Mouse (Mus musculus) neural tube, embryonic 12.5 days (tissue): ENCODE measurements at regions not wholly inside any gene's neighbourhood (a gene's known extent, or its start where the extent isn't known, plus 50 kb on each side); places are given as distances from the start of the nearest gene placed in this dataset.
"Not testable (repeated sequence)": the region's sequence is repeated elsewhere in the genome, so short reads cannot be mapped to it uniquely, and the experiment has no call there.

Source experiments
- ATAC-seq: fragments of 200-750 bp; cut with Nextera tagmentation; 2 replicates; pipeline ENCODE4 v1.8.0; 2017; ENCODE audit warnings: low read depth, mild to moderate bottlenecking, moderate TSS enrichment, moderate library complexity; ENCODE audit not compliant: low FRiP score
- H3K27ac ChIP-seq: fragments of 300-500 bp; sonication (generic); 2 replicates; pipeline ENCODE4 v1.5.1; 2016
- H3K27me3 ChIP-seq: fragments of 300-500 bp; sonication (generic); replicated peaks from 2 replicates; pipeline ENCODE4 v1.6.1; 2016; ENCODE audit warnings: mild to moderate bottlenecking
- H3K36me3 ChIP-seq: fragments of 300-500 bp; sonication (generic); 2 replicates; pipeline ENCODE4 v1.6.1; 2016; ENCODE audit warnings: mild to moderate bottlenecking
- H3K4me1 ChIP-seq: fragments of 300-500 bp; sonication (generic); 2 replicates; pipeline ENCODE4 v1.6.1; 2016
- H3K4me2 ChIP-seq: fragments of 300-500 bp; sonication (generic); replicated peaks from 2 replicates; pipeline ENCODE4 v1.6.1; 2016; ENCODE audit warnings: mild to moderate bottlenecking
- H3K4me3 ChIP-seq: fragments of 300-500 bp; sonication (generic); 2 replicates; pipeline ENCODE4 v1.5.1; 2016
- H3K9ac ChIP-seq: fragments of 300-500 bp; sonication (generic); 2 replicates; pipeline ENCODE4 v1.6.1; 2016; ENCODE audit warnings: mild to moderate bottlenecking
- H3K9me3 ChIP-seq: fragments of 300-500 bp; sonication (generic); 2 replicates; pipeline ENCODE4 v1.6.1; 2016; ENCODE audit warnings: mild to moderate bottlenecking
- WGBS: fragments of 180-500 bp; shearing (Covaris S2); methylation state at CpG from one replicate; pipeline ENCODE4 v1.1.7; 2016; 5-methylcytosine and 5-hydroxymethylcytosine counted together

GRCm38 (mm10) chr19:33860658-33861057, 73.4 kb upstream of the Lipo1 start:
- 71% methylated on average over 1 of the region's 1 CpGs for WGBS

GRCm38 (mm10) chr19:33851061-33851460, 63.8 kb upstream of the Lipo1 start:
- H3K4me3 ChIP-seq, result no peak overlapping the region
- H3K9me3 ChIP-seq, result no peaks in the 10 kb centered on the region
- H3K9ac ChIP-seq, result no peak overlapping the region
- H3K27ac ChIP-seq, result no peak overlapping the region
- H3K4me1 ChIP-seq, result no peaks in the 10 kb centered on the region
- no peaks in the 10 kb centered on the region for H3K36me3 ChIP-seq
- ATAC-seq, result peak; percentile 88
- no peaks in the 10 kb centered on the region for H3K27me3 ChIP-seq
- WGBS, result 42% methylated on average over 4 of the region's 4 CpGs
- H3K4me2 ChIP-seq, result no peak overlapping the region

More at GRCm38 (mm10) chr19:33860658-33861057, 73.4 kb upstream of the Lipo1 start:
- Histone ChIP-seq H3K36me3 (no peaks in the 10 kb centered on the region), H3K4me2 (no peak overlapping the region), H3K4me3 (no peak overlapping the region), H3K27ac (no peak overlapping the region), H3K9ac (no peak overlapping the region), H3K27me3 (no peaks in the 10 kb centered on the region), H3K9me3 (no peaks in the 10 kb centered on the region), H3K4me1 (no peaks in the 10 kb centered on the region)
- no peak for ATAC-seq

- no peaks in the 10 kb centered on the region for H3K9me3 ChIP-seq
- no peak overlapping the region for H3K27ac ChIP-seq
- no peak overlapping the region for H3K4me3 ChIP-seq
- H3K4me2 ChIP-seq, result no peak overlapping the region
- ATAC-seq, result peak; percentile 83
- H3K36me3 ChIP-seq, result no peaks in the 10 kb centered on the region
- no peak overlapping the region for H3K9ac ChIP-seq
- H3K27me3 ChIP-seq, result no peaks in the 10 kb centered on the region
- no peaks in the 10 kb centered on the region for H3K4me1 ChIP-seq
These were observed 63.4 kb upstream of the Lipo1 start for GRCm38 (mm10) chr19:33850611-33851010.

- not testable (repeated sequence) for H3K9me3 ChIP-seq, H3K27me3 ChIP-seq, H3K4me1 ChIP-seq, H3K9ac ChIP-seq, H3K36me3 ChIP-seq, H3K4me3 ChIP-seq, H3K27ac ChIP-seq, H3K4me2 ChIP-seq, ATAC-seq
- 87% methylated on average over 3 of the region's 3 CpGs for WGBS
These were observed 62.9 kb upstream of the Lipo1 start for GRCm38 (mm10) chr19:33850136-33850535.

- H3K36me3 ChIP-seq, H3K4me2 ChIP-seq, H3K27me3 ChIP-seq, H3K27ac ChIP-seq, H3K4me3 ChIP-seq, H3K9me3 ChIP-seq, H3K4me1 ChIP-seq, ATAC-seq, H3K9ac ChIP-seq: not testable (repeated sequence)
- 84% methylated on average over 6 of the region's 6 CpGs for WGBS
These were observed 62.2 kb upstream of the Lipo1 start for GRCm38 (mm10) chr19:33849291-33850044.
